Mouse (Mus musculus) urinary bladder, postnatal 10 days (tissue): ENCODE results near the gene Me1.
A peak's percentile ranks its signal among the peaks of the same experiment; 100 is the strongest.
"Not testable (repeated sequence)": the region's sequence is repeated elsewhere in the genome, so short reads cannot be mapped to it uniquely, and the experiment has no call there.

Source experiments
- DNase-seq: peaks from one replicate; pipeline ENCODE4 v3.0.0; 2022; ENCODE audit warnings: low spot score

Me1 gene

DNA sequence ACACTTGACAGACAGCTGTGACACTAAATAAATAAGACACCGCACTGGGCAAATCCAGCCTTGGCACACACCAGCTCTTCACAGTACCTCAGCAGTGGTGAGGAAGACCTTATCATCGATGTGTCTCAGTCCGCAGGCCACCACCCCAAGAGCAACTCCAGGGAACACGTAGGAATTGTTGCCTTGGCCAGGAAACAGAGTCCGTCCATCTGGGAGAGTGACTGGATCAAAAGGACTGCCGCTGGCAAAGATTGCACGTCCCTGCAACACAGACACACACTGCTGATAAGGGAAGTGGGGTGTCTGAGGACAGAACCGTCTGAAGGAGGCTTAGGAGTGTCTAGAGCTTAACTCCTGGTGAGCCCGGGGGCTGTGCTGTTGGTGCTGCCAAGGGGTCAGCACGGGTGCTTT is 101.4 kb downstream of the Me1 start:
- DNase-seq, result not testable (repeated sequence)

DNA sequence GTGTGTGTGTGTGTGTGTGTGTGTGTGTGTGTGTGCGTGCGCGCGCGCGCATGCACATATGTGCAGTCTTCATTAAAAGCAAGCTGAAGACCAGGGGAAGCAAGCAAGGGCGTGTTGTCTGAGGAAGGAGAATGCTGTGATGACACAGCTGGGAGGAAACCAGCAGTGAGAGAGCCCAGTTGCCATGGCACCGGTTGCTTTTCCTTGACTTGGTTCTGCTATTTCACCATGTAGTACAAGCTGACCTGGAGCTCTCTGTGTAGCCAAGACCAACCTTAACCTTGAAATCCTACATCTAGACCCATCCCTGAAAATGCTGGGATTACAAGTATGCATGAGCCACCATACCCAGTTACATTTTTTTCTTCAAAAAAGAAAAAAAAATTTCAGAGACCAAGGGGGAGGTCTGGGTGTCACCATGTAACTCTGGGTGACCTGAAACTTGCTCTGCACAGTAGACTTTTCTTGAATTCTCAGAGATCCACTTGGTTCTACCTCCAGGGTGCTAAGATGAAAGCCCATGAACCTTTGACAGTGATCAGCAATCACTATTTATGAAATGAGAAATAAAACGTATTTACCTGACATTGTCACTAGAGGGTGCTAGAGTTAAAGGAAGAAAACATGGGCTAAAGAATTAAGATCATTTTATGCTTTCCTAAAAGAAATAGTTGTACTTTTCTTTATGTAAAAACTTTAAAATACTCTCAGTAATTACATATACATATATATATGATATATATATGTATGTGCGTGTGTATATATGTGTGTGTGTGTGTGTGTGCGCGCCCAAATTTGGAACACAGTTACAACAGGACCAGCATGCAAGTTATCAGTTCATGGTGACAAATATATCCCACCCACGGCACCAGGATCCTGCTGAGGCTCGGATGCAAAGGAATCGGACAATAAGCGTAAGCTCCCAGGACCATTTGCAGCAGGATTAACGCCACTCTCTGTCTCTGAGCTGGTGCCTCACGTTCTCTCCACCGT is 102.8 kb downstream of the Me1 start:
- no peak for DNase-seq

DNA sequence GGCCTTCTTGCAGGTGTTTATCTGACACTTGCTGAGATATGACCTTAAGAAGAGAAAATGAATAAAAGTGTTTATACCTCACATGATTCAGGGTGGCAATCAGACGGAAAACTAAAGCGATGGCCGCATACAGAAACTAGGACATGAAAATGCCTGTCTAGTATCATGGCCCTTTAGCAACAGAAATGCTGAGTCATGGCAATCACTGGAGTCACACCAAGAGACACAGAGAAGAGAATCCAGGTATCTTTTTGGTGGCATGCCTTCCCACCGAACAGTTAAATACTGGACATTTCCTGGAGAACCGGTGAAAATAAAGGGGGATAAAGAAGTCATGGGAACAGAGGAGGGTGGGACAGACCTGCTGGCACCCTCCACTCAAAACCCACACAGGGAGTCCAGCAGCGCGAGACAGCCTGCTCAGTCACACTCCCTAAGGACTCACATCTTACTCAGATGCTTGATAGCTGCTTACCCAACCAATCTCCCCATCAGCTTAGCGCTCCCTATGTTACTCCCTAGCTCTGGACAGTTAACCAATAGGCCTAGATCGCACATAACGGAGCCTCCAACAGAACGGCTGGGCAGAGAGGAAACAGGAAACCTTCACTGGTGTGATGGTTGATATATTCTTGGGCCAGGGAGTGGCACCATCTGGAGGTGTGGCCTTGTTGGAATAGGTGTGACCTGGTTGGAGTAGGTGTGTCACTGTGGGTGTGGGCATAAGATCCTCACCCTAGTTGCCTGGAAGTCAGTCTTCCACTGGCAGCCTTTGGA is 108.5 kb downstream of the Me1 start:
- no peak for DNase-seq

DNA sequence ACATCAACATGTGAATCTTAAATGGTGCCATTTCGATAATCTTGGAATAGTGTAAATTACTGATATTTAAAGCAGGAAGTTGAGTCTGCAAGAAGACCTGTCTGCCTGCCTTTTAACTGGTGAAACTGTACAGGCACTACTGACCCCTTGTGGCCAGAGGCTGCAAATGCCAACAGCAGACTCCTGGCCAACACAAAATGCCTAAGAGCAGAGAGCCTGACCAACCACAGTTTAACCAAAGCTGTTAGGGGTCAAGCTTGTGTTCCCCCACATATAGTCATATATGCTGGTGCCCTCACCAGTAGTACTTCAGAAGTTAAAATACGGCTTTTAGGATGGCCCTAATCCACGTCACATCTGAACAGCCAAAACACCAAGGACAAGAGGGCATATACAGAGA is 112.0 kb downstream of the Me1 start:
- no peak for DNase-seq

DNA sequence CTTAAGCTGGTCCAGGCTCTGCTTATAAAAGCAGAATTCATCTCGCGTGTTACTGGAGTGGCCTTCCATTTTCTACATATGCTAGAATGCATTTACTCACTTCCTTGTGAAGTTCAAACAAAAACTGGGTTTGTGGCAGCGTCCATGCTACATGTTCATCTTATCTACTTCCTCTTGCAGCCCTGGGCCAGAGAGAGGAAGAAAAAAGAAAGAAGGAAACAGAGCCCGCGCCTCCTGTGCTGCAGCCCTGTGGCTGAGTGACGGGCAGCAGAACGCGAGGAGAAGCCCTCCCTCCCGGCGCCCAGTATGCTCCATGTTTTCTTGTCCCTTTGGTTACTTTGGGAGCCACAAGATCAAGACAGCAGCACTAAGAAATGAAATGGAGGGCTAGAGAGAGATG is 116.1 kb downstream of the Me1 start:
- no peak for DNase-seq

DNA sequence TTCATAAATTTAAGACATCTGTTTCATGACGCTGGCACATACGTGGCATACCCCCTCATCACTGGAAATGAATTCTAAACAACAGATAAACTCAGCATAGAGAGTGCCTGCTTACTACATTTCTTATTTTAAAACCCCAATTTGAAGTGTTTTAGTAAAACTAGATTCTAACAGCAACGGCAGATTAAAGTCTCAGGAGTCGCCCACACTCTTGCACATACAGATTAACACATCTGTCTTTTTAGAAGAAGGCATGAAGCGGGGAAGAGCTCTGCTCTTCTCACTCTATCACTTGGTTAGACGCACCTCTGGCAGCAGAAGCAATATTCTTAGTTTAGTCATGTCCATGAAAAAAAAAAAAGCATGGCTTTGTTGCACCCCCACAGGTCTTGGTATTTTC is 120.6 kb downstream of the Me1 start:
- no peak for DNase-seq

DNA sequence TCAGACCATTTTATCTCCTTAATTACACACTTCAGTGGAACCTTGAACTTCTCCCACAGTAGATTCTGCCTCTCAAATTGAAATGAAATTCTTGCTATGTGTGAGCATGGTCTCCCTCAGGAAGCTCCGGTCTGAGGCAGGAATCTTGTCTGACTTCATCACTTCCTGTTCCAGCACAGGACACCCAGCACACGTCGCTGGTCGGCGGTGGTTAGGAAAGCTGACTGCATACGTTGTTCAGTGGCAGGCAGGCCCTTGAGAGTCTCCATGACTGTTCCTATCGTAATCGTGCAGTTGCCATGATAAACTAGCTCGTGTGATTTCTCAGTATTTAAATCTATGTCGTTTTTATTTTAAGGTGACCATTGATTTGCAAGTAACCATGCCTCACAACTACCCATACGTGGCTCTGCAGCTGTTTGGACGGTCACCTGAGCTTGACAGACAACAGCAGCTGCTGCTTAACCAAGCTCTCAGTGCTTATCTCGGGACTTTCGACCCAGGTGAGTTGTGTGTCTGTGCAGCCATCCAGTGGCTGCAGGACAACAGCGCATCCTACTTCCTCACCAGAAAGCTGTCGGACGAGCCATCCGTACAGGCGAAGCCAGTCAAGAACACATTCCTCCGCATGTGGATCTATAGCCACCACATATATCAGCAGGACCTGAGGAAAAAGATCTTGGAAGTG is 122.0 kb downstream of the Me1 start:
- no peak for DNase-seq

DNA sequence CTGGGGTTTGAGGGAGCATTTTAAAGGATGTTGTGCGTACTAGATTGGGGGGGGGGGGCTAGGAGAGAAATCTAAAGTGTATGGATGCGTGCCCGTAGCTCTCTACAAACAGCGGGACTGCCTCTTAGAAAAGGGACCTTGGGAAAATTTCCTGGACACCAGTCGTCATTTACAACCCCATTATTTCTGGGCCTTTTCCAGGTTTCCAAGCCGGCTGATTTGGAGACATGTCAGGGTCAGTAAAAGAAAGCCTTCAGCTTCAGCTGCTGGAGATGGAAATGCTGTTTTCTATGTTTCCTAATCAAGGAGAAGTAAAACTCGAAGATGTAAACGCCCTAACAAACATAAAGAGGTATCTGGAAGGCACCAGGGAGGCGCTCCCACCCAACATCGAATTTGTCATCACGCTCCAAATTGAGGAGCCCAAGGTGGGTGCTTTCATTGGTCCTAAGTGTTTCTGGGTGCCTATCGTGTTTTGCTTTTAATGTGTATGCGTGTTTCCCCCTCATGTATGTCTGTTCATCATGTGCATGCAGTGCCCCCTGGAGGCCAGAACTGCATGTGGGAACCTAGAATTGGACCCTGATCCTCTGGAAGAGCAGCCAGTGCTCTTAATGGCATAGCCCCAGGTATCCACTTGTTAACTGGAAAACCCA is 123.0 kb downstream of the Me1 start:
- no peak for DNase-seq

DNA sequence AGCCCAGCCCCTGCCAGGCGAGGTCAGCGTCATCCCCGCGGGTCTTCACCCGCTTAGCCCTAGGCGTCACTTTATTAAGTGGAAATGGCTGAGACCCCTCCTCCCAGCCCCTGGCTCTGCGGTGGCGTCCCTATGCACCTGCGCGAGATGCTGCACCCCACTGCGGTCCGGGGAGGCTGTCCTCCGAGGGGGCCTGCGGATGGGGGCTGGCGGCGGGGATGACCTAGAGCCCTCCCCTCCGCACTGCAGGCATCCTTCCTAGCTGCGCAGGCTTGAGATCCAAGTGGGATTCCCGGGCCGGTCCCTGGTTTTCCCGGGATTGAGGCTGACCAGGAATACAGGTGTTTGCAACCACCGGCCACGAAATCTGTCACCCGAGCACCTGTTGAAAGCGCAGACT is 123.6 kb downstream of the Me1 start:
- DNase-seq, result no peak

DNA sequence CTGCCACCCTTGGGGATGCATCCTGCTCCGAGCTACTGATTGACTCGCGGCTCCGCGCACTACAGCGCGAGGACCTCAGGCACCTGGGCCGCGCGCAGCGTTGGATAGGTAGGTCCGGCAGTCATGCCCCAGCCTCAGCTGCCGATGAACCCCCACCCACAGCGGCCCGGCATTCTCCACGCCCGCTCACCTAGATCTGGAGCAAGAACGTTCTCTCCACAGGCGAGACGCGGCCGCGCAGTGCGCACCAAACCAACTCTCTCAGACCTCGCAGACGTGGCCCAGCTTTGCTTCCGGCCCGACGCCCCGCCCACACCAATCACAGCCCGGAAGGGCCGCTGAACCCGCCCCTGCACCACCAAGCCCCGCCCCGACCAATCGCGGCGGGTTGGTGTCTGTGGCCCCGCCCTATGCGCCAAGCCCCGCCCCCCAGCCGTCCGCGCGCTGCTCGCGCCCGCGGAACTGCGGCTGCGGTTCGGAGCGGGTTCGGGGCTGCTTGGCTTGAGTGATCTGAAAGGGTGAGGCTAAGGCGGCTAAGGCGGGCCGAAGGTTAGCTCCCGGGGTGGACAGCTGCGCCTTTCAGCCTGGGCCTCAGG is 124.1 kb downstream of the Me1 start, which contains the start of the genes Pgm3 and Rwdd2a:
TSS of gene Pgm3 (minus strand) at position 303 of the 596 bp plus-strand sequence.
TSS of gene Rwdd2a (plus strand) at position 452 of the 596 bp plus-strand sequence.
- DNase-seq, result peak; percentile 89

DNA sequence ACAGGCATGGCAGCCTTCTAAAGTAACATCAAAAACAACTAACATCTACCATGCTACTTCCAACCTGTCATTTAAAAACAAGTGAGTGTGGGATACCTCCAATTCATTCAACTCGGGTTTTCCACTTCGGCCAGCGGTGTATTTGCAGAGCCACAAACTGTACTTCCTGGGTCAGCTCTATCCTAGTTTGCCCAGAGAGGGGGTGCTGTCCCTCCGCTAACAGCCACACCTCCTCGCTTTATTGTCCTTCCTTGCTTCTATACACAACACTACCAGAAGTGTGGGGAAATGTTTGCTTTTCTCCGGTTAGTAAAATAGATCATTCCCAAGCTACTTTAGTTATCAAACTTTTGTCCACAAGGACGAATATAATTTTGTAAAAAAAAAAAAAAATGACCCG is 124.8 kb downstream of the Me1 start:
- DNase-seq, result no peak

DNA sequence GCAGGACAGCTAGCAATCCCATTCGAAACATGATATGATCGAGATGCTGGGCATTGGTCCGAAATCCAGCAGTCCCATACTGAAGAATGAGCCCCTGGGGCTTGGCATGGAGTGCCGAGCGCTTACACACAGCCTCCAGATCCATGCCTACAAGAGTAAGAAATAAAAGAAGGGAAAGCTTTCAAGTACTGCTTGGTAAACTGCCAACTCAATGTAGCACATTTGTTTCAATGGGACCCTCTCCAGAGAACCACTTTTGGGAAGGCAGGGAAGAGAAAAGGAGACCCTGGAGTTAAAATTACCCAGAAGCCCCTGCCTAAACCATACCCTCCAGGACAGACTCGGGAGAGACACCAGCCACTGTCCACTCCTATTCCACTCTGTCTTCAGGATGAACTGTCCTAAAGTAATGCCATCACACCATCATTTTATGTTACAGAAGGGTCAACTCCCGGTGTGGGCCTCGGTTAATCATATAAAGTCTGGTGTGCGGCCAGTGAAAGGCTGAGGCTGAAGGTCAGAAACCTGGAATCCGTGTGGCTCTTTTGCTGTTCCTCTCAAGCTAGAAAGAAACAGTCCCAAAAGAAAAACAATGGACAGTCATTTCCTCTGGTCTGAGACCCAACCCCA is 125.4 kb downstream of the Me1 start:
- DNase-seq, result no peak

DNA sequence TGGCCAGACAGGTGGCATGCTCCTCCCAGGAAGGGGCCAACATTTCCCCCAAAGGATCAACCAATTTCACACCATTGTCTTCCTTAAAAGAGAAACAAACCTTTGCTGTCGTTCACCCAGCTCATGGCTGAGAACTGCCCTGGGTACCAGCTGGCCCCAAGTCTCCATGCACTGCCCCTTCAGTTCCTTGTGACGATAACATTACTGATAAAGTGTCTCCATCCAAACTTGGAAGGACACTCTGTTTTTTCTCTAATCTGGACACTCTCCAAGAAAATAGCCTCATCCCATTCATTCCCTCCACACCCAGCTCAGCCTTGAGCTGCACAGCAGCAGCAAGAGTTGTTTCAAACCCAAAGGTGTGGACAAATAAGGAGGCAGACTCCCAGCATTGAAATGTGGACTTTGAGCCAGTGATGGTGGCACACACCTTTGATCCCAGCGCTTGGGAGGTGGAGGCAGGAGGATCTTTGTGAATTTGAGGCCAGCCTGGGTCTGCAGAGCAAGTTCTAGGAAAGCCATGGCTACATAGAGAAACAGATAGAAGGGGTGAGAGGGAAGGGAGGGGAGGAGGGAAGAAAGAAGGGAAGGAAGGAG is 126.3 kb downstream of the Me1 start:
- DNase-seq, result no peak

DNA sequence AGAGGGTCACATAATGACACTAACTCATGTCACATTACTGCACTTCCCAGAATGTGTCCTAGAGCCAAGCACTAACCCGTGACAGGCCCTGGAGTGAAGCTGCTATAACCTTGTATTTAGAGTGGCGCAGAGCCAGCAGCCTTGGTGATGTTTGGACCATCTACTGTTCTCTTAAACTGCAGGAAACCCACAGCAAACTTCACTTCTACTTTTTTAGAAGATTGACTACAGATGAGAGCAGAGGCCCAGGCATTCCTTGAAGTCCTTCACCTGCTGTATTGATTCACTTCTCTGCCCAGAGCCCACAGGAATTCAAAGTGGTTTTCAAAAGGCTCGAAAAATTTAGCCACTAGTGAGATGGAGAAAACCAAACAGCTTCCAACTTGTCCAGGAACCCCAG is 135.2 kb downstream of the Me1 start:
- DNase-seq, result no peak

DNA sequence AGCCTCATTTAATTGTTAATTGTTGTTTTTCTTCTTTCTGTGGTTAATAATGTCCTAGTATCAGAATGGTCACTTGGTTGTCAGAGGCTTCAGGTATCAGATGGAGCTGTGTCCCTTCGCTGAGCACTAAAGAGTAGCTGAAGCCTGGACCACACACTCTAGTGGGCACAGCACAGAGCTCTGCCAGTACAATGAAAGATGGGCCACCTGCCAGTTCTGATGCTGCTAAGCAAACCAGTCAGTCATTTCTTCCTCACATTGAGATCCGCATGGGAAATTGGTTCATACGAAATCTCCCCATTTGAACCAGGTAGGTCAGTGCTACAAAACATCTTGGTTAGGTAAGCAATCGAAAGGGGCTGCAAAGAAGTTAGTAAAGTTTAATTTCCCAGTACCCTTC is 141.1 kb downstream of the Me1 start:
- DNase-seq, result no peak

DNA sequence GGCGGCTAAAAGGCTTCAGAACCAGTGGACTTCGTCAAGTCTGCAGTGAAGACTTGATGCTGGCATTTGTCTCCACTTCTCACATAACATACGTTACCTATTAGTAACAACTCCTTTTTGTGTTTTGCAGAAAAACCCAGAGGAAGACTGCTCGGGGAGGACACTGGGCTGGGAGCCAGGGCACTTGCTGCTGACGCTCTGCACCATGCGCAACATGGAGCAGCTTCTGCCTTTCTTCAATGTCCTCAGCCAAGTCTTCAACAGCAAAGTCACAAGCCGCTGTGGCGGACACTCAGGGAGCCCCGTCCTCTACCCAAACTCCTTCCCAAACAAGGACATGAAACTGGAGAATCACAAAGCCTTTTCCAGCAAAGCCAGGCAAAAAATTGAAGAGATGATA is 141.9 kb downstream of the Me1 start:
- no peak for DNase-seq

DNA sequence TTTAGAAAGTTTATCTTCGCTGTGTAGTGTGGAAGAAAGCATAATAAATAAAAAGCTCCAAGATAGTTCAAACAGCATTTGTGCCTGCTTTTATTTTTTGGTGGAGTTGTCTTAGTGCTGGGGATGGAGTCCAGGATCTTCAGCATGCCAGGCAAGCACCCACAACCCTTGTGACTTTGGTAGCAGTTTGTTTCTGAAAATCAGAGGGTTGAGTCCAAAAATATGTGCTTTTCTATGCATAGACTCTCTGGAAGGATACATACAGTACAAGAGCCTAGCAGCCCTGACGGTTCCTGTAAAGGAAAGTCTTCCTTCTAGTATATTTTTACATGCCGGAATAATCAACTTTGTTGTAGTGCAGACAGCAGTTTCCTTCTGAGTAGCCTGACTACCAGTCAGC is 145.0 kb downstream of the Me1 start:
- no peak for DNase-seq

DNA sequence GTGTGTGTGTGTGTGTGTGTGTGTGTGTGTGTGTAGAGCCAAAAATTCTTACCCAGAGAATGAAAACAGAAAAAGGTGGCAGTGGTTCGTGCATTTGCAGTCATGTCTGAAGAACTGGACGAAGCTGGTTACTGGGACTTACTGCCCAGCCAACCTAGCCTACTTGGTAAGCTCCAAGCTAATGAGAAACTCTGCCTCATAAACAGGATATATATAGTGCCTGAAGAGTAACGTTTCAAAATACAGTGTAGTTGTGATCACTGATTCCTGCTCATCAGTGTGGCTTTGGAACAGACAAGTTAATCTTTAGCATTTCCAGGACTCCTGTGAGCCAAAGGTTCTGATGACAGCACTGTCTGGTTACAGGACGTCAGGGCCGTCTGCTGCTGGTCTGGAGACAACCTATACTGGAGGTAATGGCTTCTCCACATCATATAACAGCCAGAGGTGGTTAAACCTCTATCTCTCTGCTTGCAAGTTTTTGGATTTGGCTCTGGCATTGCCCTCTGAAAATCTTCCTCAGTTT is 146.1 kb downstream of the Me1 start:
- no peak for DNase-seq

DNA sequence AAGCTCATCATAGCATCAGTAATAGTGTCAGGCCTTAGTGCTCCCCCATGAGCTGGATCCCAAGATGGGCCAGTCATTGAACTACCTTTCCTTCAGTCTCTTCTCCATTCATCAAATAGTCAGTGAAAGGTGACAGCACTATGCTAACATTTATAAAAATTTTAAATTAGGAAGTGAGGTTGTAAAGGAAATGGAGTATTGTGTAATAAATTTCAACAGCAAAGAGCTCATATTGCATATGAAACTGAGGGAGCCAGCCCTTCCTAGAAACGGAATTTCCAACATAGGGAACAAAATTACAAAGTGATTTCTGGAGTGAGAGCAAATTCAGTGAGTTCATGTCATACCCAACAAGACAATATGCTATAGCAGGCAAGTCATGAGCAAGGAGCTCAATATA is 151.2 kb downstream of the Me1 start:
- no peak for DNase-seq

DNA sequence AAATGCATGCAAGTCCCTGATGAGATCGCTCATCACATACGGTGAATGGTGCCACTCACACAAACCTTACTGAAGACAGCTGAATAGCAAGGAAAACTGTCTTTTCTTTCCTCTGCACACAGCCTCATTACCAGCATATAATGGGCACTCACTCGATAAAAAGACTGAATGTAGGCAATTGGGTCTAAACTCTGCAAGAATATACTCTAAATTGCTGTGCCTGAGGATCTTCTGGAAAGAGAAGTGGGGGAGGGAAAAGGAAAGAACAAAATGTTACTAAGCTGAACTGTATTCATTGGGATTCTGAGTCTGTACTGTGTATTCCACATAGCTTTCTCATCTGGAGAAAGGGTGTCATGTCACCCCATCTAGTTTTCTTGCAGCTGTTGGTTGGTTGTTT is 152.3 kb downstream of the Me1 start:
- DNase-seq, result no peak
